Mouse (Mus musculus): Measurements from ENCODE around the gene Rcan2.

DNA sequence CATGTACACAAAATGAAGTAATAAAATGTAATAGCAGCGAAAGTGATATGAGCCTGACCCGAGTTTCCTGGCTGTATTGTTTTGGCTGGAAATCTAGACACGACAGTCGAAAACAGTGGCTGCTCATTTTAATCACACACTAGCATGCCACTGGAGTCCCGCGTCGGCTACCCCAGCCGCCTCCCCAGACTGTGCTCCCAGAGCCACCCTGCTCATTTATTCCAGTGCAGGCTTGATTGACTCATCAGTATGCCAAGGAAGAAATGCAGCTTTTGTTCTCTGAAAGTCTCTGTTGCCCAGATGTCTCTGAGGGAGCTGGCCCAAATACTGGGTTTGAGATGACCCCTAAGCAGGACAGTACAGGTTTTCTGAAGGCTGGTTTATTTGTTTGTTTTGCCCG is 132.9 kb downstream of the Rcan2 start:
- TF ChIP-seq TAL1 (IDR thresholded peaks at IDR 0.05; ENCODE audit: low read length) (no peak), GATA1 (IDR thresholded peaks at IDR 0.05; ENCODE audit: low read length) (no peak)
